Mouse (Mus musculus) right cerebral cortex, postnatal 14 days (tissue): ENCODE measurements around the gene Brip1.

ENCODE experiments used
- DNase-seq: peaks from one replicate; pipeline ENCODE4 v3.0.0; 2022

Brip1 gene

GRCm38 (mm10) chr11:86016242-86016641 is 184.8 kb downstream of the Brip1 start:
- DNase-seq, result no peak

DNA sequence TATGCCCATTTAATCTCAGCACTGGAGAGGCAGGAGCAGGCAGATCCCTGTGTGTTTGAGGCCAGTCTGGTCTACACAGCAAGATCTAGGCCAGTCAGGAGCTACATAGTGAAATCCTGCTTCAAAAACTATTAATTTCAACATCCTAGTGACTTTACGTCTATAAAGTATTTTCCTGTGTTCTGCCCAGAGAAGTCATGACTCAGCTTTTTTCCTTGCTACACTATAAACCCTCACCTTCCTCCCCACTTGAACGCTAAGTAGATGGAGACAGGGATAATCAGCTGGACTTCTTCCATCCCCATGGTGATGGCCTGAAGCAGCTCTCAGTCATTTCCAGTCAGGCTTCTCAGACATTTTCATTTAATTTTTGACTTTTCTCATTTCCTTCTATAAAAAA is 187.9 kb downstream of the Brip1 start:
- DNase-seq, result no peak

GRCm38 (mm10) chr11:86010458-86010857 is 190.5 kb downstream of the Brip1 start:
- DNase-seq, result no peak

- no peak for DNase-seq
These were observed 192.6 kb downstream of the Brip1 start for GRCm38 (mm10) chr11:86008211-86008905.
